Mouse (Mus musculus) midbrain, embryonic 13.5 days (tissue): ENCODE results near the gene Flot1. TPM values are rescaled to one million over a fixed set of nuclear protein-coding genes. Genes with fewer than 3 reads are reported as not detected.

Experiments
- ATAC-seq: fragments of 200-750 bp; cut with Nextera tagmentation; 2 replicates; pipeline ENCODE4 v1.8.0; 2017; ENCODE audit warnings: mild to moderate bottlenecking, moderate TSS enrichment, moderate library complexity
- H3K27ac ChIP-seq: fragments of 300-500 bp; sonication (generic); 2 replicates; pipeline ENCODE4 v1.5.1; 2015; ENCODE audit warnings: inconsistent platforms, mild to moderate bottlenecking, moderate library complexity
- H3K27me3 ChIP-seq: fragments of 300-500 bp; sonication (generic); 2 replicates; pipeline ENCODE4 v1.6.1; 2015; ENCODE audit warnings: mild to moderate bottlenecking, inconsistent platforms
- H3K36me3 ChIP-seq: fragments of 300-500 bp; sonication (generic); 2 replicates; pipeline ENCODE4 v1.6.1; 2015; ENCODE audit warnings: mild to moderate bottlenecking, inconsistent platforms
- H3K4me1 ChIP-seq: fragments of 300-500 bp; sonication (generic); replicated peaks from 2 replicates; pipeline ENCODE4 v1.6.1; 2015; ENCODE audit warnings: inconsistent platforms
- H3K4me2 ChIP-seq: fragments of 300-500 bp; sonication (generic); replicated peaks from 2 replicates; pipeline ENCODE4 v1.6.1; 2015; ENCODE audit warnings: moderate library complexity, mild to moderate bottlenecking, inconsistent platforms
- H3K4me3 ChIP-seq: fragments of 300-500 bp; sonication (generic); replicated peaks from 2 replicates; pipeline ENCODE4 v1.5.1; 2015; ENCODE audit warnings: mild to moderate bottlenecking, inconsistent platforms
- H3K9ac ChIP-seq: fragments of 300-500 bp; sonication (generic); replicated peaks from 2 replicates; pipeline ENCODE4 v1.6.1; 2015; ENCODE audit warnings: mild to moderate bottlenecking, inconsistent platforms
- H3K9me3 ChIP-seq: fragments of 300-500 bp; sonication (generic); 2 replicates; pipeline ENCODE4 v1.6.1; 2016; ENCODE audit warnings: mild to moderate bottlenecking, inconsistent platforms
- WGBS: fragments of 180-500 bp; shearing (Covaris S2); methylation state at CpG from one replicate; pipeline ENCODE4 v1.1.7; 2015; 5-methylcytosine and 5-hydroxymethylcytosine counted together
- polyA plus RNA-seq: library from polyadenylated mRNA; unstranded; fragments of >200 nt; fragmentation: Nextera tagmentation; extraction: Ambion mirVana; gene quantifications from 2 replicates; pipeline ENCODE4 v1.2.1, GENCODE M21; 2015

Gene Flot1
- polyA plus RNA-seq: 59.6 and 67.4 TPM in 2 replicates

DNA sequence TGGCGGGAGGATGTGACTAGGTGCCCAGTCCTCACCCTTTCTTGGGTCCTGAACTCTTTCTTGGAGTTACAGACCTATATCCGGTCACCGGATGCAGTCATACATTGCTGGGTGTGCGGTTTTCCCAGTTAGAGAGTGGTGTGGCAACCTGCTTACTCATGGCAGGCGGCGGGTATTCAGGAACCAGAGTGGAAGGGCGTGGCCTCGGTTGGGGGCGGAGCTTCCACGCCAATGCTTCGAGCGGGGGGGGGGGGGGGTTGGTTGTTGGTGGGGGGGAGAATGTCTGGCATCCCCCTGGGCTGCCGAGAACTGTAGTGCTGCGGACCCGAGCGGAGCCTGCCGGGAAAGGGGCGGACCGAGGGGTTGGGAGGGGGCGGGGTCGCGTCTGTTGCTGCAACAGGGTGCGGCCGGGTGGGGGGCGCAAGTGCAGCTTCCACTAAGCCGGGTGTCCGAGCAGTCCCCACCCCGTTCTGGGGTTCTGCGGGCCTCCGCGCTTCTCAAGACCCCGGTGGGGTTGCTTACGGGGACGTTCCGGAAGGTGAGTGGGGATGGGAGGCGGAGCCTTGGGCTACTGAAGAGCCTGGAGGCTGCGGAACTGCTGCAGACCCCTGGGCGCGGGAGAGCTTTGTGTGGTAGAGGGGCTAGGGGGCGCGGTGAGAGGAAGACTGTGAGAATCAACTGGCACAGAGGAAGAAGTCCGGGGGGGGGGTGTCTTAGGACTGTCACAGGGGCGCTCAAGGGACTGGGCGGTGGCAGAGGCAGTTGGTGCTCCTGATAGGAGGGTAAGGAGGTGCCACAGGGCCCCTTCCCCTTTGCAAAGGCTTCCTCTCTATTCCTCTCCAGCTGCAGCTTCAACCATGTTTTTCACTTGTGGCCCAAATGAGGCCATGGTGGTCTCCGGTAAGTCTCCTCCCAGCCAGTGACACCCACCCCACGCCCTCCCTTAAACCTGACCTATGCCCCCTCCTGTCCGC is at the start of gene Flot1:
Gene Flot1 (plus strand): TSS at position 267 of the 974 bp plus-strand sequence.
- no peaks in the 10 kb centered on the region for H3K9me3 ChIP-seq
- peak; percentile 90 for ATAC-seq
- peaks cover 33% of the 10 kb centered on the region for H3K4me1 ChIP-seq
- peaks cover 28% of the 10 kb centered on the region for H3K36me3 ChIP-seq
- H3K9ac ChIP-seq: peak within 1 kb of the TSS; percentile 80
- peak within 1 kb of the TSS; percentile 89 for H3K27ac ChIP-seq
- under 1% methylated on average over 45 of the region's 47 CpGs for WGBS
- peak within 1 kb of the TSS; percentile 66 for H3K4me3 ChIP-seq
- peak within 1 kb of the TSS; percentile 87 for H3K4me2 ChIP-seq
- H3K27me3 ChIP-seq: peaks cover 26% of the 10 kb centered on the region

DNA sequence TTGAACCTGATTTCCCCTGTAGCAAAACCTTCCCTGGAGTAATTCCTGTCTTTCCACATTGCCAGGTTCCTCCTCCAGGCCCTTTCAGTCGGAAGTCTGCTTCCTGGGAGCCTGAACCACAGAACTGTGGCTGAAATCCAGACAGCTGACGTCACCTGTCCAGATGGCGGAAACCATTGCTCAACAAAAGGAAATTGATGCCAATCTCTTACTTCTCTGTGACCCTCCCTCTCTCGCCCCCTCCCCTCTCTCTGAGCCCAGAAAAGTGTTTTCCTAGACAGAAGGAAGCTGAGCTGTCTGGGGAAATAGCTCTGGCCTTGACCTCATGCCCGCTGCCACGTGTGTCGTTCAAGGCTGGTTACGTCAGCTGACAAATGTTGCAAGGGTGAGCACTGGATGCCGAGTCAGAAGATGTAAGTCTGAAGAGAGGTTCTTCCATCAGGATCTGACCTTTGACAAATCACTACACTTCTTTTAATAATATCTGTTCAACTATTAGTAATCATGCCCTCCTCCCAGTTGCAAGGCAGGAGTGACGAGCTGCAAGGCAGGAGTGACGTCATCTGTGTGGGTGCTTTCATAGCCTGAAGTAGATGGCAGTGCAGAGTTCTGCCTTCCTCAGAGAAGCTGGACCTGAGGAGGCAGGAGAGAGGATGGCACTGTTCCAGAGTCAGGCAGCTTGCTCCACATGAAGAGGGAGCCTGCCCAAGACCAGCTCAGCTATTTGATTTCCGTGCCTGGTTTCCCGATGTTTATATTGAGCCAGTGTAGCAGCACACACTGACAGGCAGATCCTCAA is 46.0 kb upstream of the Flot1 start:
- ATAC-seq: no peak
- H3K4me1 ChIP-seq: no peaks in the 10 kb centered on the region
- H3K4me2 ChIP-seq: no peak overlapping the region
- WGBS: 73% methylated on average over 13 of the region's 13 CpGs
- no peaks in the 10 kb centered on the region for H3K9me3 ChIP-seq
- H3K27me3 ChIP-seq: no peaks in the 10 kb centered on the region
- H3K4me3 ChIP-seq: no peak overlapping the region
- no peak overlapping the region for H3K27ac ChIP-seq
- no peaks in the 10 kb centered on the region for H3K36me3 ChIP-seq
- H3K9ac ChIP-seq: no peak overlapping the region

DNA sequence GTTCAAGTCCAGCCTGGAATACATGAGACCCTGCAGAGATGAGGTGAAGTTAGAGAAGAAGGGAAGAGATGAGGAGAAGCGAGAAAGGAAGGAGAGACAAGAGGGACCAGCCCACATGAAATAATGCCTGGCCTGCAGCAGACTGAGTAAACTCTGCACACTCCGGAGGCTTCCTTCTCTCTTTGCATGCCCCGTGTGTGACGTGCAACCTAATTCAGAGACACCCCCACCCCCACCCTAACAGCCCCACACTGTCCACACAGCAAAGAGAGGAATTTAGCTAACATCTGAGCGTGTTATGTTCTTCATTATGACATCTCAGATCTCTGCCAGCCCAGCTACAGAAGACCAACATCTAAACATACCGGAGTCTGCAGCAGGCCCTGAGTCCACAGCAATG is 44.1 kb upstream of the Flot1 start:
- H3K4me2 ChIP-seq: no peak overlapping the region
- H3K27ac ChIP-seq: no peak overlapping the region
- WGBS: 86% methylated on average over 6 of the region's 6 CpGs
- no peaks in the 10 kb centered on the region for H3K36me3 ChIP-seq
- H3K9me3 ChIP-seq: no peaks in the 10 kb centered on the region
- H3K27me3 ChIP-seq: no peaks in the 10 kb centered on the region
- no peaks in the 10 kb centered on the region for H3K4me1 ChIP-seq
- no peak overlapping the region for H3K9ac ChIP-seq
- H3K4me3 ChIP-seq: no peak overlapping the region
- ATAC-seq: no peak

DNA sequence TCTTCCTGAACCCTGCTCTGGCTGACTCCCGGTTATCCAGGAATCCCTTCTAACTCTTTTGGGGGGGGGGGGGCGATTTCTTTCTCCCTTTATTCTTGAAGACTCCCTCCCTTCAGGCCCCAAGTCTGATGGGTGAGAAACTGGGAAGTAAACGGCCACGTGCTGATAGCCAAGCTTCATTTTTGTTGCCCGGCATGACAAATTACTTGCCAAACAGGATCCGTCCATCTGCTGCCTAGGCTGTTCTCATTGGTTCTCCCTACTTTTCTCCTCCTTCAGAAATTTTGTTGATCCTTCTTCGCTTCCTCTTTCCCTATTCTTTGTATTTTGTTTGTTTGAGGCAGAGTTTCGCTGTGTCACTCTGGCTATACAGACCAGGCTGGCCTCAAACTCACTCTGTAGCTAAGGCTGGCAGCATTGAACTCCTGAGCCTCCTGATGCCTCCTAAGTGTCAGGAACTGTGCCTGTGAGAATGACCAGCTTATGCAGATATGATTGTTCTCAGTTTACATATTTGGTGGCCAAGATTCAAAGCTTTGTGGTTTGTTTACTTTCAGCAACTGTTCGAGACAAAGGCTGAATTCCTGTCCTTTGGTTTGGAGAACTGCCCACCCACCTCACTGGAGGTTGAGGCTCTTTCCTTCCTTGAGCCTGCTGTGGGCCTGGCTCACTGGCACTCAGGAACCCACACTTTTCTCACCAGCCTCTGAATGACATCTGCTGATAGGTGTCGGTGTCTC is 43.4 kb upstream of the Flot1 start:
- Histone ChIP-seq H3K27ac (no peak overlapping the region), H3K27me3 (no peaks in the 10 kb centered on the region), H3K4me2 (no peak overlapping the region), H3K4me3 (no peak overlapping the region), H3K4me1 (no peaks in the 10 kb centered on the region), H3K9me3 (no peaks in the 10 kb centered on the region), H3K9ac (no peak overlapping the region), H3K36me3 (no peaks in the 10 kb centered on the region)
- WGBS: 69% methylated on average over 10 of the region's 10 CpGs
- ATAC-seq: no peak

DNA sequence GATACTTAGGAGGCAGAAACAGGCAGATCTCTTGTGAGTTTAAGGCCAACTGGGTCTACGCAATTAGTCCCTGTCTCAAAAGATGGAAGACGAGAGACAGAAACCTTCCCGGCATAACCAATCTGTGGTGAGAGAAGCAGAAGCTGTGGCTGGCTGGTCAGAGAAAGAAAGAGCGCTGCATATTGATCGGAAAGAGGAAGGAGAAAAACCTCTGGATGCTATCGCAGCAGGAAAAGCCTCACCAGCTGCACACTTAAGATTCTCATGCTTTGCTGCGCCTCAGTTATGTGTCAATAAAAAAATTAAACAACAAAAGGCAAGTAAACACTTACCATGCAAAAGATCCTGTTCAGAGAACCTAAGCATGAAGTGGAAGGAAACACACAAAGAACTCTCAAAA is 42.7 kb upstream of the Flot1 start:
- Histone ChIP-seq H3K27me3 (no peaks in the 10 kb centered on the region), H3K27ac (no peak overlapping the region), H3K9me3 (no peaks in the 10 kb centered on the region), H3K4me3 (no peak overlapping the region), H3K4me2 (no peak overlapping the region), H3K36me3 (no peaks in the 10 kb centered on the region), H3K4me1 (no peaks in the 10 kb centered on the region), H3K9ac (no peak overlapping the region)
- no peak for ATAC-seq
- 92% methylated on average over 7 of the region's 7 CpGs for WGBS

DNA sequence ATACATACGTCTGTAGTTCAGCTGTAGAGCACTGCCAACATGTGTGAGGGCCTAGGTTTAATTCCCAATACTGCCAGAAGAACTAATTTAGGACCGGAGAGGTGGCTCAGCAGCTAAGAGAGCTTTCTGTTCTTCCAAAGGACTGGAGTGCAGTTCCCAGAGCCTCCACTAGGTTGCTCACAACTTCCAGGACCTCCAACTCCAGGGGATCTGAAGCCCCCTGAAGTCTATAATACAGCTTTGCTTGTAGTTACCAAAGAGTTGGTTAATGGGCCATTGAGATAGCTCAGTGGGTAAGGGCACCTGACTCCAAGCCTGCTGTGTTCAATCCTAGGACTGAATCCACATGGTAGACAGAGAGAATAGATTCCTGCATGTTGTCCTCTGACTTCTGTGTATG is 40.6 kb upstream of the Flot1 start:
- no peaks in the 10 kb centered on the region for H3K27me3 ChIP-seq
- 64% methylated on average over 2 of the region's 2 CpGs for WGBS
- no peaks in the 10 kb centered on the region for H3K4me1 ChIP-seq
- H3K36me3 ChIP-seq: no peaks in the 10 kb centered on the region
- no peak overlapping the region for H3K4me2 ChIP-seq
- no peak overlapping the region for H3K9ac ChIP-seq
- no peak overlapping the region for H3K27ac ChIP-seq
- no peaks in the 10 kb centered on the region for H3K9me3 ChIP-seq
- no peak for ATAC-seq
- H3K4me3 ChIP-seq: no peak overlapping the region

DNA sequence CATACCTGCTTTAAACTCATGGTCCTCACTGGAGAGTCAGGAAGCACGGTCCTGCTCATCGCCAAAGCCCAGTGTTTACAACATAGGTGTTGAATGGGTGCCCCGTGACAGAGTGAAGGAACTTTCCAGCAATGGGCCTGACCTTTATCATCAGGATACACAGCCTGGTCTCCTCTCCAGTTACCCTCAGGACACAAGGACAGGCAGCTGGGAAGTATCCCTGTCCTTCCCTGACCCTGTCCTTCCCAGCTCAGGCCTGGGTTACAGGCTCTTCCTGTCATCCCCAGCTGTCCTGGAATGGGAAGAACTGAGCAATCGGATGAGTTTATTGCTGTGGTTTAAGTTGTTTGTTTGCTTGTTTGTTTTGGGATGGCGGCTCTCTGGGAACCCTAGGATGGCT is 40.1 kb upstream of the Flot1 start:
- WGBS: 92% methylated on average over 5 of the region's 5 CpGs
- H3K36me3 ChIP-seq: no peaks in the 10 kb centered on the region
- H3K4me3 ChIP-seq: no peak overlapping the region
- H3K4me1 ChIP-seq: no peaks in the 10 kb centered on the region
- no peaks in the 10 kb centered on the region for H3K9me3 ChIP-seq
- no peak overlapping the region for H3K4me2 ChIP-seq
- no peak for ATAC-seq
- no peaks in the 10 kb centered on the region for H3K27me3 ChIP-seq
- no peak overlapping the region for H3K9ac ChIP-seq
- H3K27ac ChIP-seq: no peak overlapping the region

DNA sequence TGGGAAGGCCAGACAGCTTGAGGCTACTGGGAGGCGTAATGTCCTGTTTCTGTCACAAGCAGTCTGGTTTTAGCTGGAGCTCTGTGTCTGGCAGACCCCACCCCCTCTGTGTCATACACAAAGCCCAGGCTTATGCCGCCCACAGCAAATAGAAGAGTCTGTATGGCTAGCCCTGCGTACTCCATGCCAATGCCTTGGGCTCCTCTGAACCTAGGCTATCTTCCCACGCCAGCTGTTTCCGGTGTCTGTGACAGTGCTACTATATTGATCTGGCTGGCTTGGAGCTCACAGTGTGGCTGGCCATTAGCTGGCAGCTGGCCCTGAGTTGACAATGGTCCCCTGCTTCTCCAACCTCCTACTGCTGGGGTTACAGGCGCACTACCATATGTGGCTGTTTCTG is 39.1 kb upstream of the Flot1 start:
- Histone ChIP-seq H3K9me3 (no peaks in the 10 kb centered on the region), H3K4me2 (no peak overlapping the region), H3K27ac (no peak overlapping the region), H3K4me1 (no peaks in the 10 kb centered on the region), H3K27me3 (no peaks in the 10 kb centered on the region), H3K4me3 (no peak overlapping the region), H3K36me3 (no peaks in the 10 kb centered on the region), H3K9ac (no peak overlapping the region)
- 84% methylated on average over 6 of the region's 6 CpGs for WGBS
- ATAC-seq: no peak

DNA sequence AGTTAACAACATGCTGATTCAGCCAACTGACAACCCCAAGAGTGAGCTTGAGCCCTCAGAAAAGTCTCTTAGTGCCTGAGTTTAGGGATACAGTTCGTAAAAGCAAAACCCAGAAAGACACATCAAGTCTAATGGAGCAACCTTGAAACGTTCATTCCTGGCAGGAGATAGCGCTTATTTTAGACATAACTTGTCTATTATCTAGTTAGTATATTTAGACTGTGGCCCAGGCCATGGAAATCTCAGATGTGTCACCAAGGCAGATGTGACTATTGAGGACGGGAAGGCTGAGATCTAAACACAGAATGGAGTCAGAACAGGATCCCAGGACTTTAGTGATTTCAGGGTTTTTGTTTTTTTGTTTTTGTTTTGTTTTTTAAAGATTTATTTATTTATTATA is 37.9 kb upstream of the Flot1 start:
- H3K9me3 ChIP-seq: no peaks in the 10 kb centered on the region
- no peak overlapping the region for H3K4me3 ChIP-seq
- H3K27me3 ChIP-seq: no peaks in the 10 kb centered on the region
- WGBS: 91% methylated on average over 4 of the region's 4 CpGs
- no peak overlapping the region for H3K27ac ChIP-seq
- no peaks in the 10 kb centered on the region for H3K4me1 ChIP-seq
- H3K4me2 ChIP-seq: no peak overlapping the region
- H3K36me3 ChIP-seq: no peaks in the 10 kb centered on the region
- no peak overlapping the region for H3K9ac ChIP-seq
- no peak for ATAC-seq

DNA sequence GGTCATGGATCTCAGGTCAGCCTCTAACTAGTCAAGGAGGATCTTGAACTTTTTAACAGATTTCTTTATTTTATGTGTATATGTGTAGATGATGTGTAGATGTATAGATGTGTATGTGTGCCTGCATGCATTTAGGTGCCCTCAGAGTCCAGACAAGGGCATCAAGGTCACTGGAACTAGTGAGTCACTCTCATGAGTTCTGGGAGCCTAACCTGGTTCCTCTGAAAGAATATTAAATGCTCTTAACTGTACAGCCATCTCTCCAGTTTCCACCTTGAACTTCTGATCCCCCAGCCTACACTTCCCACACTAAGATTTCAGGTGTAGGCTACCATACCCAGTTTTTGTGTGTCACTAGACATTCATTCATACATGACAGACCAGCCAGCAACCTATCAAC is 35.5 kb upstream of the Flot1 start:
- Histone ChIP-seq H3K27ac (no peak overlapping the region), H3K9ac (no peak overlapping the region), H3K4me3 (no peak overlapping the region), H3K9me3 (no peaks in the 10 kb centered on the region), H3K4me1 (no peaks in the 10 kb centered on the region), H3K27me3 (no peaks in the 10 kb centered on the region), H3K4me2 (no peak overlapping the region), H3K36me3 (no peaks in the 10 kb centered on the region)
- ATAC-seq: no peak

DNA sequence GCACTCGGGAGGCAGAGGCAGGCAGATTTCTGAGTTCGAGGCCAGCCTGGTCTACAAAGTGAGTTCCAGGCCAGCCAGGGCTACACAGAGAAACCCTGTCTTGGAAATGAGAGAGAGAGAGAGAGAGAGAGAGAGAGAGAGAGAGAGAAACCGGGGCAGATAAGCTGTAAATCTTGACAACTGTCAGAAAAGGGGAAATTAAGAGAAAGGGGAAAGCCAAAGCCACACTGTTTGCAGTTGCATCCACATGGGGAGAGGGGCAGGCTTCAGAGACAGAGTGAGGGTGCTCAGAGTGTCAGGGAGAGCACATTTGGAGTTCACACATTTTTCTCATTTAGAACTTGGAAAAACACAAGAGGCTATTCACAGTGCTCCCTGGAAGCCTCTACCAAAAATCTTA is 35.0 kb upstream of the Flot1 start:
- H3K4me2 ChIP-seq: no peak overlapping the region
- no peaks in the 10 kb centered on the region for H3K4me1 ChIP-seq
- H3K27ac ChIP-seq: no peak overlapping the region
- H3K4me3 ChIP-seq: no peak overlapping the region
- no peak for ATAC-seq
- H3K9me3 ChIP-seq: no peaks in the 10 kb centered on the region
- 89% methylated on average over 3 of the region's 3 CpGs for WGBS
- no peak overlapping the region for H3K9ac ChIP-seq
- no peaks in the 10 kb centered on the region for H3K27me3 ChIP-seq
- H3K36me3 ChIP-seq: no peaks in the 10 kb centered on the region

DNA sequence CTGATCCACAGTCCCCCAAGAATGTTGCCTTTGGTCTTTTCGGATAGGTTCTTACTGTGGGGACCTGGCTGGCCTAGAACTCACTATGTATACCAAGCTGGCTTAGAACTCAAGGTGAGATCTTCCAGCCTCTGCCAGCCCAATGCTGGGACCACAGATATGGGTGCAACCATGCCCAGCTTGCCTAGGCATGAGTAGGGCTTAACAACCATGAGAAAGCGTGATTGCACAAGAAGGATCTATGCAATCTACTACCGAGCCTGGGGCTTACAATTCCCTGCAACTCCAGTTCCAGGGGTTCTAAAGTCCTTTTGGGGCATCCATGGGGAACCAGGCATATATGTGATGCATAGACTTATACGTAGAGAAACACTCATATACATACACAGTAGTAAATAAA is 32.1 kb upstream of the Flot1 start:
- Histone ChIP-seq H3K36me3 (no peaks in the 10 kb centered on the region), H3K27ac (no peak overlapping the region), H3K4me1 (no peaks in the 10 kb centered on the region), H3K4me2 (no peak overlapping the region), H3K4me3 (no peak overlapping the region), H3K9ac (no peak overlapping the region), H3K27me3 (no peaks in the 10 kb centered on the region), H3K9me3 (no peaks in the 10 kb centered on the region)
- WGBS: 92% methylated on average over 4 of the region's 4 CpGs
- ATAC-seq: no peak
